In the genomic region with DNA sequence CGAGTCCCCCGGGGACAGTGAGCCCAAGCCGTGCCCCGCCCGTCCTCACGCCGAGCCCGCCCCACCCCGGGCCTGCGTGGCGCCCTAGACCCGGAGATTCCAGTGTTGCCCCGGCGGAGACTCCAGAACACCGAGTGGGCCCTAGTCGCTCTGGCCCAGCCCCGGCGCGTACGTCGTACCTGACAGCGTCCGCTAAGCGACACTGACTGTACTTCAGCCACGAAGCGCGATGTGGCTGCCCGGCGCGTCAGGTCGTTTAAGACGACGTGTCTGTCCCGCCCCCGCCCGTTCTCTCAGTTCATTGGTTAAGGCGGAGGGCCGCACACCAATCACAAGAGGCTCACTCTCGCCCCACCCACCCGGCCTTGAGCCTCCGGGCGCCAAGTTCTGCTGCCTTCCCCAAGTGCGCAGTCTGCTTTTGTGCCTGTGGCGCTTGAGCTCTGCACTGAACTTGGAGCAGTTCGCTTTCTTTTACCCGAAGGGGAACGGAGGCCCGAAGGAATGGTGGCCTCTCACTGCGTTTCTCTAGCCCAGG, we compare ENCODE assay signal across 7 mouse cellular contexts. TPM values are rescaled to one million over a fixed set of nuclear protein-coding genes. Genes with fewer than 3 reads are reported as not detected.
A peak's percentile ranks its signal among the peaks of the same experiment; 100 is the strongest.
DNase-seq lines count a peak whose midpoint lies in the region; ATAC-seq and TF ChIP-seq lines count a peak whose summit lies in the region.

A gene (minus strand): TSS at position 283 of the 535 bp plus-strand sequence.

- TF ChIP-seq POLR2A in small intestine, adult 2 months (IDR thresholded peaks at IDR 0.05; ENCODE audit: low read depth, low read length) = peak; percentile 94

- H3K4me3 ChIP-seq in embryonic facial prominence, embryonic 10.5 days = peak within 1 kb of the TSS; percentile 85
- H3K4me3 ChIP-seq in intestine, postnatal 0 days (ENCODE audit: low read depth, low read length) = peak within 1 kb of the TSS; percentile 66
- H3K4me3 ChIP-seq in midbrain, embryonic 12.5 days = peak within 1 kb of the TSS; percentile 69
- peak within 1 kb of the TSS; percentile 85 for H3K4me3 ChIP-seq in small intestine, adult 2 months (ENCODE audit: low read depth, low read length)

- intact Hi-C loops in left cerebral cortex, postnatal 4 days (cut with DNase I) = no loop called here

- peak; percentile 88 for ATAC-seq in intestine, postnatal 0 days
- peak; percentile 97 for ATAC-seq in midbrain, embryonic 12.5 days (ENCODE audit: low FRiP score, low read depth)

- peak within 1 kb of the TSS; percentile 71 for H3K4me2 ChIP-seq in intestine, postnatal 0 days (replicated peaks; ENCODE audit: low read depth)
- H3K4me2 ChIP-seq in midbrain, embryonic 12.5 days (replicated peaks) = peak within 1 kb of the TSS; percentile 66

- peaks cover 40% of the 10 kb centered on the region for H3K4me1 ChIP-seq in embryonic facial prominence, embryonic 10.5 days
- H3K4me1 ChIP-seq in intestine, postnatal 0 days (replicated peaks; ENCODE audit: control insufficient read depth, insufficient read depth, low read length) = 0 out of 2 replicates have a peak, but pooled peaks cover 7% of the 10 kb centered on the region
- H3K4me1 ChIP-seq in midbrain, embryonic 12.5 days = peaks cover 25% of the 10 kb centered on the region
- H3K4me1 ChIP-seq in small intestine, adult 2 months (ENCODE audit: control insufficient read depth, insufficient read depth, insufficient read length, low read length) = peaks cover 22% of the 10 kb centered on the region; the same call in 1 of the 2 replicates

- WGBS in embryonic facial prominence, embryonic 10.5 days = under 1% methylated on average over 49 of the region's 49 CpGs
- under 1% methylated on average over 47 of the region's 49 CpGs for WGBS in intestine, postnatal 0 days
- WGBS in midbrain, embryonic 12.5 days = 1% methylated on average over 49 of the region's 49 CpGs
- under 1% methylated on average over 49 of the region's 49 CpGs for WGBS in small intestine, adult 2 months

- H3K27me3 ChIP-seq in embryonic facial prominence, embryonic 10.5 days (replicated peaks; ENCODE audit: low read depth, poor library complexity, severe bottlenecking) = peaks cover 40% of the 10 kb centered on the region
- H3K27me3 ChIP-seq in intestine, postnatal 0 days (replicated peaks; ENCODE audit: control insufficient read depth, insufficient read depth, low read length) = no peaks in the 10 kb centered on the region
- H3K27me3 ChIP-seq in midbrain, embryonic 12.5 days = peaks cover 27% of the 10 kb centered on the region
- H3K27me3 ChIP-seq in small intestine, adult 2 months (ENCODE audit: control insufficient read depth, insufficient read depth, low read length) = no peaks in the 10 kb centered on the region

- peak within 1 kb of the TSS; percentile 95 for H3K27ac ChIP-seq in embryonic facial prominence, embryonic 10.5 days (replicated peaks)
- peak within 1 kb of the TSS; percentile 99 for H3K27ac ChIP-seq in intestine, postnatal 0 days (ENCODE audit: low read depth, low read length)
- H3K27ac ChIP-seq in midbrain, embryonic 12.5 days (replicated peaks) = peak within 1 kb of the TSS; percentile 84
- peak within 1 kb of the TSS; percentile 90 for H3K27ac ChIP-seq in small intestine, adult 2 months (ENCODE audit: insufficient read depth, low read depth, low read length)

- DNase-seq in adrenal gland, postnatal 10 days = peak; percentile 96
- DNase-seq in embryonic facial prominence, embryonic 10.5 days (ENCODE audit: low spot score) = peak; percentile 97
- DNase-seq in gonadal fat pad, adult 2 months (ENCODE audit: low read depth) = no peak
- peak; percentile 96 for DNase-seq in left cerebral cortex, postnatal 4 days

- peak; percentile 23; the same call in 1 of the 2 replicates for TF ChIP-seq CTCF in intestine, postnatal 0 days (IDR thresholded peaks at IDR 0.05; ENCODE audit: low read depth)
- TF ChIP-seq CTCF in small intestine, adult 2 months (IDR thresholded peaks at IDR 0.05; ENCODE audit: extremely low read depth, insufficient read length, insufficient replicate concordance, low read depth, low read length) = no peak

- H3K9ac ChIP-seq in intestine, postnatal 0 days (ENCODE audit: low read depth, low read length) = peak within 1 kb of the TSS; percentile 87
- H3K9ac ChIP-seq in midbrain, embryonic 12.5 days (replicated peaks) = peak within 1 kb of the TSS; percentile 69

- peaks cover 4% of the 10 kb centered on the region; the same call in 1 of the 2 replicates for H3K9me3 ChIP-seq in embryonic facial prominence, embryonic 10.5 days
- no peaks in the 10 kb centered on the region for H3K9me3 ChIP-seq in intestine, postnatal 0 days (ENCODE audit: control insufficient read depth)
- H3K9me3 ChIP-seq in midbrain, embryonic 12.5 days = no peaks in the 10 kb centered on the region

- H3K36me3 ChIP-seq in embryonic facial prominence, embryonic 10.5 days (replicated peaks) = no peaks in the 10 kb centered on the region
- no peaks in the 10 kb centered on the region for H3K36me3 ChIP-seq in intestine, postnatal 0 days (ENCODE audit: control insufficient read depth, insufficient read depth)
- no peaks in the 10 kb centered on the region for H3K36me3 ChIP-seq in midbrain, embryonic 12.5 days
- peaks cover under 1% of the 10 kb centered on the region; the same call in 1 of the 2 replicates for H3K36me3 ChIP-seq in small intestine, adult 2 months (ENCODE audit: control insufficient read depth, insufficient read depth, low read length)

RNA-seq across cellular contexts. Expression of the gene that starts here (rescaled TPM):
- 10 to 100 TPM; 79.0 to 83.3 TPM for total RNA-seq in adrenal gland, postnatal 10 days (2021)
- polyA plus RNA-seq in embryonic facial prominence, embryonic 10.5 days (2016; fragmentation: Nextera tagmentation; extraction: Ambion mirVana) = 121 and 127 TPM in 2 replicates
- 146 and 149 TPM in 2 replicates for polyA plus RNA-seq in gonadal fat pad, adult 2 months (2012; rRNA removed)
- polyA plus RNA-seq in intestine, postnatal 0 days (2015; fragmentation: Nextera tagmentation; extraction: Ambion mirVana) = 1,789 and 2,051 TPM in 2 replicates
- 10 to 100 TPM; 65.5 to 68.2 TPM for total RNA-seq in left cerebral cortex, postnatal 4 days (2021)
- polyA plus RNA-seq in midbrain, embryonic 12.5 days (2016; fragmentation: Nextera tagmentation; extraction: Ambion mirVana) = 105 and 114 TPM in 2 replicates
- polyA plus RNA-seq in small intestine, adult 2 months (2012; rRNA removed) = 37.4 and 251 TPM in 2 replicates
